Mouse (Mus musculus) neural tube, embryonic 15.5 days (tissue): ENCODE measurements around the gene Cdk16. TPM values are rescaled to one million over a fixed set of nuclear protein-coding genes. Genes with fewer than 3 reads are reported as not detected.

Source experiments
- ATAC-seq: fragments of 200-750 bp; cut with Nextera tagmentation; 2 replicates; pipeline ENCODE4 v1.8.0; 2017; ENCODE audit warnings: mild to moderate bottlenecking, moderate TSS enrichment, moderate library complexity; ENCODE audit not compliant: low FRiP score
- H3K27ac ChIP-seq: fragments of 300-500 bp; sonication (generic); replicated peaks from 2 replicates; pipeline ENCODE4 v1.5.1; 2015; ENCODE audit warnings: mild to moderate bottlenecking, inconsistent platforms
- H3K27me3 ChIP-seq: fragments of 300-500 bp; sonication (generic); replicated peaks from 2 replicates; pipeline ENCODE4 v1.6.1; 2015; ENCODE audit warnings: inconsistent platforms
- H3K36me3 ChIP-seq: fragments of 300-500 bp; sonication (generic); 2 replicates; pipeline ENCODE4 v1.6.1; 2015; ENCODE audit warnings: inconsistent platforms
- H3K4me1 ChIP-seq: fragments of 300-500 bp; sonication (generic); 2 replicates; pipeline ENCODE4 v1.6.1; 2015; ENCODE audit warnings: inconsistent platforms
- H3K4me2 ChIP-seq: fragments of 300-500 bp; sonication (generic); 2 replicates; pipeline ENCODE4 v1.6.1; 2015; ENCODE audit warnings: inconsistent platforms, mild to moderate bottlenecking, moderate library complexity
- H3K4me3 ChIP-seq: fragments of 300-500 bp; sonication (generic); replicated peaks from 2 replicates; pipeline ENCODE4 v1.5.1; 2015; ENCODE audit warnings: mild to moderate bottlenecking, inconsistent platforms
- H3K9ac ChIP-seq: fragments of 300-500 bp; sonication (generic); replicated peaks from 2 replicates; pipeline ENCODE4 v1.6.1; 2015; ENCODE audit warnings: mild to moderate bottlenecking, inconsistent platforms
- H3K9me3 ChIP-seq: fragments of 300-500 bp; sonication (generic); replicated peaks from 2 replicates; pipeline ENCODE4 v1.6.1; 2016; ENCODE audit warnings: inconsistent platforms
- WGBS: fragments of 180-500 bp; shearing (Covaris S2); methylation state at CpG from one replicate; pipeline ENCODE4 v1.1.7; 2015; ENCODE audit warnings: mixed read lengths; 5-methylcytosine and 5-hydroxymethylcytosine counted together
- polyA plus RNA-seq: library from polyadenylated mRNA; unstranded; fragments of >200 nt; fragmentation: Nextera tagmentation; extraction: Ambion mirVana; gene quantifications from 2 replicates; pipeline ENCODE4 v1.2.1, GENCODE M21; 2015

The Cdk16 gene
- polyA plus RNA-seq = 154 and 167 TPM in 2 replicates

DNA sequence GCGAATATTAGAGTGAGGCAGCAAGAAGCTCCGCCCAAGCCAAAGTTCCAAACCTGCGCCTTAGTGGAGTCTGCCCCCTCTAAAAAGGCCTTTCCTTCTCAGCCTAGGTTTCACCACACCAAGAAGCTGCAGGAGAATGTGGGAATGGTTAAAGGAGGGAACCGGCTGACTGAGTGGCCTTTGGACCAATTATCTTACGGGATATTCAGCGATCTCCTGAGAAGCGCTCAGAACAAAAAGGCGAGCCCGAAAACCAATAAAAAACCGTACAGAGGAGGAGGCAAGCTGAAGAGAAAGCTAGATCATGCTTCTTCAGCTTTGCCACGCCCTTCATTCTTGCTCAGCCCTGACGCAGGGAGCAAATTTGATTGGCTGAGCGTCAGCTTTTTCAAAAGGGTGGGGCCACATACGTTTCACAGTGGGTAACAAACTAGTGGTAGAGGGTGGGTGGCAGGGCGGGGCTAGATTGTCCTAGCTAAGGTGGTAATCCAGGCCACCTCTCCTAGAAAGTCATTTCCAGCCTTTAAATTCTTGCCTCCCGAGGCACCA is at the start of gene Cdk16:
TSS of gene Cdk16 (plus strand) at position 436 of the 549 bp plus-strand sequence.
- no peaks in the 10 kb centered on the region for H3K9me3 ChIP-seq
- peaks cover 19% of the 10 kb centered on the region for H3K4me1 ChIP-seq
- H3K4me2 ChIP-seq = peak within 1 kb of the TSS; percentile 64
- H3K9ac ChIP-seq = peak within 1 kb of the TSS; percentile 71
- 24% methylated on average over 16 of the region's 16 CpGs for WGBS
- peak within 1 kb of the TSS; percentile 94 for H3K27ac ChIP-seq
- peak within 1 kb of the TSS; percentile 62 for H3K4me3 ChIP-seq
- peak; percentile 93 for ATAC-seq
- H3K27me3 ChIP-seq = no peaks in the 10 kb centered on the region
- H3K36me3 ChIP-seq = peaks cover 9% of the 10 kb centered on the region

DNA sequence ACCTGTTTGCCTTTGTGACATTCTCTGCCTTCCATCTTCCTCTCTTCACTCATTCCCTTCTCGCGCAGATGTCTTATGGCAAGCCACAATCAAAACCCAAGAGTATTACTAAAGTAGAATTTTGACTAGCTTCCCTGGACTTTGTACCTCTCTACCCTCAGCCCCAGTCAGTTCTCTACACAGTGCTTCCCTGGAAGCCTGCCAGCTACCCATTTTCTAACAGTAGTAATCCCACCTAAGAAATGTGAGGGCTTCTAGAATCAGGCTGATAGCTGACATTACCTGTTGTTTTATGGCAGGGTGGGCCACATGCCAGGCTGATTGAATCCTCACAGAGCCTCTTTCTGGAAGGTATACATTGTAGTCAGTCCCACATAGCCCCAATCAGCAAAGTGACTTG is 49.6 kb upstream of the Cdk16 start:
- no peaks in the 10 kb centered on the region for H3K27me3 ChIP-seq
- H3K9ac ChIP-seq = no peak overlapping the region
- no peak overlapping the region for H3K27ac ChIP-seq
- no peak overlapping the region for H3K4me2 ChIP-seq
- WGBS = 95% methylated on average over 2 of the region's 2 CpGs
- H3K4me1 ChIP-seq = no peaks in the 10 kb centered on the region
- ATAC-seq = no peak
- no peak overlapping the region for H3K4me3 ChIP-seq
- H3K36me3 ChIP-seq = peaks cover 36% of the 10 kb centered on the region
- H3K9me3 ChIP-seq = no peaks in the 10 kb centered on the region

DNA sequence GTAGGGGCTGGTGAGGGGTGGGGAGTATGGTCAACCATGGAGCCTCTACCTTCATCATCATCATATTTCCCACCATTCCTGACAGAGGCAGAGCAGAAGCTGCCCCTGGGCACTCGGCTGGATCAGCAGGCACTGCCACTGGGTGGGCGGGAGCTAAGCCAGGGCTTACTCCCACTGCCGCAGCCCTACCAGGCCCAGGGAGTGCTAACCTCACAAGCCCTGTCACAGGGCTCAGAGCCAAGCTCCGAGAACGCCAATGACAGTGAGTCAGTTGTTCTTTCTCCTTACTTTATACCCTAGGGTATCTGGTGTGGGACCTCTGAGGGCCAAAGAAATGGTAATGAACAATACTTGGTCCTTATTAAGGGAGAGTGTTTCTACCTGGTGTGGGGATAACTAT is 43.0 kb upstream of the Cdk16 start:
- peaks cover 50% of the 10 kb centered on the region for H3K36me3 ChIP-seq

DNA sequence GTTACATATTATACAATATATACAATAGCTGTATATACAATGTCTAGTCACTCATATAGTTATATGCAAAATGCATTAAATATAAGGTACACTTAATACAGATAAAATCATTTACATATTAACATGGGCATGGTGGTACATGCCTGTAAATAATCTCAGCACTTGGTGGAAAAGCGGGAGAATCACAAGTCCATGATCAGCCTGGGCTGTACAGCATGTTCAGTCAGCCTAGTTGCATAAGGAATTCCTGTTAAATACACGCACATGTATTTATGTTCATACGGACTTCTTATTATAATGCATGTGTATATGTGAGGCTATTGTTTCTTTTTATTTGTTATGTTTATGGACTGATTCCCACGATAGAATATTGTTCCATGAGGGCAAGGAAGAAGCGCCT is 30.2 kb upstream of the Cdk16 start:
- Histone ChIP-seq H3K27me3 (no peaks in the 10 kb centered on the region), H3K36me3 (no peaks in the 10 kb centered on the region), H3K9me3 (no peaks in the 10 kb centered on the region), H3K27ac (no peak overlapping the region), H3K4me3 (peak overlapping the region; percentile 49), H3K4me2 (peak overlapping the region; percentile 77), H3K4me1 (0 out of 2 replicates have a peak, but pooled peaks cover 3% of the 10 kb centered on the region), H3K9ac (no peak overlapping the region)
- WGBS = 29% methylated on average over 5 of the region's 5 CpGs
- ATAC-seq = no peak

More for the DNA sequence above, 43.0 kb upstream of the Cdk16 start:
- H3K27ac ChIP-seq = no peak overlapping the region
- no peaks in the 10 kb centered on the region for H3K9me3 ChIP-seq
- H3K4me2 ChIP-seq = no peak overlapping the region
- WGBS = 91% methylated on average over 5 of the region's 5 CpGs
- H3K4me3 ChIP-seq = no peak overlapping the region
- ATAC-seq = no peak; the same call in 1 of the 2 replicates
- H3K4me1 ChIP-seq = no peaks in the 10 kb centered on the region
- H3K9ac ChIP-seq = no peak overlapping the region
- no peaks in the 10 kb centered on the region for H3K27me3 ChIP-seq

DNA sequence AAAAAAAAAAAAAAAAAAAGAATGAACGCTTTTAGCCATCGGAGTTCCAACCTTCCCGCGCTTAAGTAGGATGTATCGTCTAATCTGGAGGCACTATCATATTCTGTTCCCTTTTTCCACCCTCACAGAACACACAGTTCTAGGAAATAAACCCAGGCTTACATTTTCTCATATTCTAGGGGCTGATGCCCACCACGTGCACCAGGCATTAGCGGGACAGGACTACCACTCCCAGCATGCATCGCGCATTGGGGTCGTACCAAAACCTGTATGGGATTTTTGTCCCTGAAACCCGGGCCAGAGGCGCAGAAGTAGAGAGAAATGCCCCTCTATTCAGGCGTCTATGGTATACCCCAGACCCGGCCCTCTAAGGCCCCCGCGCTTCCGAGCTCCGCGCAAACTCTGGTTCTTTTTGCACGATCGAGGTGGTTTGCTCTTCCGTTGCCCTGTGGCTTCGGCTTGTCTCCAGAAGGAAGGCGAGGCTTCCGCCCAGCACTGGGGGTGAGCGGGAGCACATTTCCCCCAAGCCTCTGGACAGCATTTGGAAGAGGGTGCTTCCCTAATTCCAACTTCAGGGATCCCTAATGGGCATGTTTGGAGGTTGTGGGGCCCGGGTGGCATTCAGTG is 29.6 kb upstream of the Cdk16 start, which contains the start of gene Uba1:
TSS of gene Uba1 (plus strand) at position 301 of the 627 bp plus-strand sequence.
- H3K9ac ChIP-seq = peak within 1 kb of the TSS; percentile 51
- 0 out of 2 replicates have a peak, but pooled peaks cover 3% of the 10 kb centered on the region for H3K4me1 ChIP-seq
- H3K4me2 ChIP-seq = peak within 1 kb of the TSS; percentile 77
- no peaks in the 10 kb centered on the region for H3K27me3 ChIP-seq
- H3K9me3 ChIP-seq = no peaks in the 10 kb centered on the region
- ATAC-seq = peak; percentile 86
- no peaks in the 10 kb centered on the region for H3K36me3 ChIP-seq
- peak within 1 kb of the TSS; percentile 54; the same call in 1 of the 2 replicates for H3K27ac ChIP-seq
- peak within 1 kb of the TSS; percentile 49 for H3K4me3 ChIP-seq
- 24% methylated on average over 27 of the region's 27 CpGs for WGBS

DNA sequence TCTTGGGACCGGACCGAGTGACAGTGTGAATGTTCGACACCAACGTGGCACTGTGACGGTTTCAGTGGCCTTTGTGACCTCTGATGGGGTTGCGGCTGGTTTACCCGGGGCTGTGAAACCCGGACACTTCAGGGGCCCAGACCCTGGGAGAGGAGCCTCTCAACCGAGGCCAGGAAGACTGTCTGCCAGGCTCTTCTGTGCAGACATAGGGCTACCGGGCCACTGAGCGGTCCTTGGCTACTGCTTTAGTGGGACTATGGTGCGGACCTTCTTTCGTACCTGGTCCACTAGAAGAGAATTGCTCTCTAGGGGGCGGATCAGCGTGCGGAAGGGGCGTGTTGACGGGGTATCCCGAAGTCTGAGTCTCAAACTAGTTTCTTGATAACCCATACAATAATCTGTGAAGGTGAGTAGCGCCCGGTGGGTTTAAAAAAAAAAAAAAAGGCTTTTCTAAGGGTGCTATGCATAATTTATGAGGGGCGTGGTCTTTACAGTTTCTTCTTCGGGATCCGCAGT is 28.8 kb upstream of the Cdk16 start:
- Histone ChIP-seq H3K27ac (no peak overlapping the region), H3K27me3 (no peaks in the 10 kb centered on the region), H3K4me1 (0 out of 2 replicates have a peak, but pooled peaks cover 3% of the 10 kb centered on the region), H3K4me2 (peak overlapping the region; percentile 77), H3K9me3 (no peaks in the 10 kb centered on the region), H3K4me3 (peak overlapping the region; percentile 49), H3K36me3 (no peaks in the 10 kb centered on the region), H3K9ac (peak overlapping the region; percentile 51)
- 20% methylated on average over 24 of the region's 24 CpGs for WGBS
- no peak for ATAC-seq

DNA sequence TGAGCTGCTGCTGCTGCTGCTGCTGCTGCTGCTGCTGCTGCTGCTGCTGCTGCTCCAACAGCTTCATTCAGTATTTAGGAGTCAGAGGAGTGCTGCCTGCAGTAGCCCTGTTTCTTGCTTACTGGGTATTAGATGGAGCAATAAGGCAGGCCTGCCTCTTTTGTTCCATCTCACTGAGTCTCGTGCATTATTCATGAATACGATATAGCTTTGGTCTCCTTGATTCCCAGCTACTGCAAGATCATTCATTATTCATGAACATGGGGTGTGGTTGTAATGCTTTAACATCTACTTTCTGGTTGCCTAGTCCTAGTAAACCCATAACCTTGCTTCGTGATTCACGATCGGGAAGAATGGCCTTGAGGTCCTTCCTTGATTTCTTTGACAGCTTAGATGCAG is 25.4 kb upstream of the Cdk16 start:
- no peak overlapping the region for H3K9ac ChIP-seq
- WGBS = 23% methylated on average over 5 of the region's 5 CpGs
- no peaks in the 10 kb centered on the region for H3K36me3 ChIP-seq
- H3K4me3 ChIP-seq = peak overlapping the region; percentile 58; the same call in 1 of the 2 replicates
- no peaks in the 10 kb centered on the region for H3K9me3 ChIP-seq
- ATAC-seq = peak; percentile 60
- H3K27ac ChIP-seq = peak overlapping the region; percentile 70
- H3K27me3 ChIP-seq = no peaks in the 10 kb centered on the region
- H3K4me1 ChIP-seq = peaks cover 26% of the 10 kb centered on the region
- H3K4me2 ChIP-seq = peak overlapping the region; percentile 28; the same call in 1 of the 2 replicates

DNA sequence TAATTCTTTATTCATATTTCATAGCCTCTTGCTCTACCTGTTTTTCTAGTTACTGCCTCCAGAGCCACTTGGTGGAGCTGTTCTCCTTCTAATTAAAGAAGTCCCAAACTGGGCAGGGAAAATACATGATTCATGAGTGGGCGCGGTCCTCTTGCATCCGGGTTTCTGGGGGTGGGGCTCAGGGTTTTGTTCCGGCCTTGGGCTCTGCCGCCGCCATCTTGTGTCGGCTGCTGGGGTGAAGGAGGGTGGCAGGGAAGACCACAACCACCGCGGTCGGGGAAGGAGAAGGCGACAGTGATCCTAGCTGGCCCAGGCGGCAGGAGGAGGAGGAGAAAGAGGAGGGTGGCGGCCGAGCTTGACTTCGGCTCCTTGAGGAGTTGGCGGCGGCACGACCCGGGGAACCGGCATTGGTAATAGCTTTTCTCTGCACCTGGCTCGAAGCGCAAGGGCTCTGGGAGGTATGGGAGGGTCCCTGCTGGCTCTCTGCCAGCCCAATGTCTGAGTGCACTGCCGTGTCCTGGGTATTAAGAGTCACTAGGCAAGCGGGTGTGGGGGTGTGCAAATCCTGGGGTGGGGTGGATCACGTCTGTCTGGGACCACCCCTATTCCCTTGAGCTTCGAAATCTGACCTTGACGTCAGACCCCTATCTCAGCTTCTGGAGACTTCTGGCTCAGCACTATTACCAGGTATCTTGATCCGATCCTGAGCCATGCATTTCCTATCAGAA is 24.9 kb upstream of the Cdk16 start:
- ATAC-seq = peak; percentile 90
- Histone ChIP-seq H3K27ac (peak overlapping the region; percentile 88), H3K9ac (peak overlapping the region; percentile 73), H3K4me1 (peaks cover 26% of the 10 kb centered on the region), H3K4me3 (peak overlapping the region; percentile 58), H3K4me2 (peak overlapping the region; percentile 58), H3K9me3 (no peaks in the 10 kb centered on the region), H3K27me3 (no peaks in the 10 kb centered on the region), H3K36me3 (no peaks in the 10 kb centered on the region)
- 11% methylated on average over 25 of the region's 28 CpGs for WGBS

DNA sequence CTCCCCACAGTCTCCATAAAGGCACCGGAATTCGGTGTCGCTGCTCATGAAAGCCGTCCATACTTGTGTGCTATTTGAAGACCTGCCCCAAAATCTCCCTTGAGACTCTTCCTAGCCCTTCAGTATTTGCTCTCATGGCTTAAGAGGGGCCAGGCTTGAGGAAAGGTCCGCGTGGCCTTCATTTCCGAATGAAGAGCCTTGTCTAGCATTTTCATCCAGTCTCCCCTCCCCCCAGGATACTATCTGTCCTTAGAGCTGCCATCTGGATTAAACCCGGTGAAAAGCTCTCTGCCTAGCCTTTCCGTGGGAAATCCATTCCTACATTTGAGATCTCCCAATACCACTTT is 24.3 kb upstream of the Cdk16 start:
- ATAC-seq = peak; percentile 10; the same call in 1 of the 2 replicates

DNA sequence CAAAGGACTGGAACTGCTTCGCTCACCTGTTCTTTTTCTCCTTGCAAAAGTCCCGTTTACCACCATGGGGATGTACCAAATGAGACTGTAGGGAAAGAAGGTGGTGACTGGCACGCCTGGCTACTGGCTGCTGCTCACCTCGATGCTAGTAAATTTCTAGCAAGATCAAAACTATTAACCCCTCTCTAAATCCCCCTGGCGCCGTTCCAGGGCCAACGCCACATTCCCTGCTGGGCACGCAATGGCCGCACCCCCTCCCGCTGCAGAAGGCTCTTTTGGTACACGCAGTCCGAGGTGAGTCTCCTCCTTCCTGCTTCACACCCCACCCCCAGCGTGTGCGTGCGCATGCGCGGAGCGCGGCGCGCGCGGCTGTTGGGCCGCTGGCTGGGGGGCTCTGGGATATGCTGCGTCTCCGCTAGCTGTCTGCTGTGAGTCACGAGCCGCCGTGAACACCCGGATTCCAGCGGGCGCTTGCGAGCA is 354 bp downstream of the Cdk16 start:
- H3K4me2 ChIP-seq = peak overlapping the region; percentile 64
- peak overlapping the region; percentile 94 for H3K27ac ChIP-seq
- 27% methylated on average over 27 of the region's 33 CpGs for WGBS
- H3K36me3 ChIP-seq = peaks cover 7% of the 10 kb centered on the region; the same call in 1 of the 2 replicates
- H3K4me3 ChIP-seq = peak overlapping the region; percentile 62
- ATAC-seq = peak; percentile 92
- H3K4me1 ChIP-seq = peaks cover 19% of the 10 kb centered on the region
- H3K9me3 ChIP-seq = no peaks in the 10 kb centered on the region
- peak overlapping the region; percentile 71 for H3K9ac ChIP-seq
- H3K27me3 ChIP-seq = no peaks in the 10 kb centered on the region

More for the DNA sequence above, 24.3 kb upstream of the Cdk16 start:
- 20% methylated on average over 9 of the region's 9 CpGs for WGBS
- Histone ChIP-seq H3K4me3 (peak overlapping the region; percentile 58), H3K9me3 (no peaks in the 10 kb centered on the region), H3K4me1 (peaks cover 26% of the 10 kb centered on the region), H3K4me2 (peak overlapping the region; percentile 58), H3K36me3 (peaks cover 2% of the 10 kb centered on the region; the same call in 1 of the 2 replicates), H3K27me3 (no peaks in the 10 kb centered on the region), H3K9ac (peak overlapping the region; percentile 73), H3K27ac (peak overlapping the region; percentile 88)

DNA sequence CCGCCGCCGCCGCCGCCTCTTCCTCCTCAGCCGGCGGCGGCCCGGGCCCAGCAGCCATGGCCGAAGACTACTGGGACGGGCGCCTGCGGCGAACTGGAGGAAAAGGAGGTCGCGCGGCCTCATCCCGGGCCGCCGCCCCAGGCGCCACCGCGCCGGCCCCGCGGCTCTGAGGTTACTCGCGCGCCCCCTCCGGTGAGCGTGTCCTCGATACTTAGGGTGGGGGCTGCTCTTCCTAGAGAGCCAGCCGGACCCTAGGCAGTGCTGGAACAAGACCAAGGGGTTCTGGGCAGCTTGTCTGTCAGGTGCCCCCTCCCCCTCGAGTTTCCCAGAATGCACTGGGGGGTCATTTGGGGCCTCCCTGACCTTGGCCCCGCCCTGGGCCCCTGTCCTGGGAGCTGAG is 861 bp downstream of the Cdk16 start:
- Histone ChIP-seq H3K36me3 (peaks cover 9% of the 10 kb centered on the region), H3K4me3 (peak overlapping the region; percentile 62), H3K9me3 (no peaks in the 10 kb centered on the region), H3K4me1 (peaks cover 19% of the 10 kb centered on the region), H3K27me3 (no peaks in the 10 kb centered on the region), H3K4me2 (peak overlapping the region; percentile 64), H3K9ac (peak overlapping the region; percentile 71), H3K27ac (peak overlapping the region; percentile 94)
- ATAC-seq = peak; percentile 53
- WGBS = 28% methylated on average over 35 of the region's 35 CpGs
